Mouse (Mus musculus): ENCODE results near the gene Ccdc141. TPM values are rescaled to one million over a fixed set of nuclear protein-coding genes. Genes with fewer than 3 reads are reported as not detected.

Ccdc141 gene
- polyA plus RNA-seq, 1 experiment from 2014 or later = 31.9 TPM

- 65% methylated on average over 5 of the region's 5 CpGs for WGBS
- H3K27ac ChIP-seq (ENCODE audit: low read length) = no peak overlapping the region
- no peak overlapping the region for H3K4me2 ChIP-seq (replicated peaks; ENCODE audit: low read depth, low read length)
- no peaks in the 10 kb centered on the region for H3K4me1 ChIP-seq (ENCODE audit: insufficient read depth, low read depth, low read length)
- H3K27me3 ChIP-seq (replicated peaks; ENCODE audit: insufficient read depth, low read length) = no peaks in the 10 kb centered on the region
- no peak for TF ChIP-seq EP300 (IDR thresholded peaks at IDR 0.05)
- ATAC-seq (no peak), DNase-seq (ENCODE audit: low spot score) (no peak)
- no peak overlapping the region for H3K4me3 ChIP-seq (ENCODE audit: low read depth, low read length)
- H3K36me3 ChIP-seq (ENCODE audit: insufficient read depth, low read length) = no peaks in the 10 kb centered on the region
- H3K9me3 ChIP-seq (ENCODE audit: low read length) = no peaks in the 10 kb centered on the region
- no peak overlapping the region for H3K9ac ChIP-seq (replicated peaks; ENCODE audit: low read depth)
These were observed 199.4 kb downstream of the Ccdc141 start for GRCm38 (mm10) chr2:76971069-76971468.

- Histone ChIP-seq H3K27ac (ENCODE audit: low read length) (no peak overlapping the region), H3K4me1 (ENCODE audit: insufficient read depth, low read depth, low read length) (no peaks in the 10 kb centered on the region), H3K4me3 (ENCODE audit: low read depth, low read length) (no peak overlapping the region), H3K4me2 (replicated peaks; ENCODE audit: low read depth, low read length) (no peak overlapping the region), H3K9ac (replicated peaks; ENCODE audit: low read depth) (no peak overlapping the region), H3K36me3 (ENCODE audit: insufficient read depth, low read length) (no peaks in the 10 kb centered on the region), H3K27me3 (replicated peaks; ENCODE audit: insufficient read depth, low read length) (no peaks in the 10 kb centered on the region), H3K9me3 (ENCODE audit: low read length) (no peaks in the 10 kb centered on the region)
- DNase-seq (ENCODE audit: low spot score) = peak; percentile 57
- WGBS = 14% methylated on average over 4 of the region's 4 CpGs
- no peak for TF ChIP-seq EP300 (IDR thresholded peaks at IDR 0.05)
- peak; percentile 58 for TF ChIP-seq CTCF (IDR thresholded peaks at IDR 0.05)
- ATAC-seq = no peak
These were observed 199.8 kb downstream of the Ccdc141 start for GRCm38 (mm10) chr2:76970669-76971068.

- Histone ChIP-seq H3K27me3 (replicated peaks; ENCODE audit: insufficient read depth, low read length) (no peaks in the 10 kb centered on the region), H3K9me3 (ENCODE audit: low read length) (no peaks in the 10 kb centered on the region), H3K4me1 (ENCODE audit: insufficient read depth, low read depth, low read length) (no peaks in the 10 kb centered on the region), H3K9ac (replicated peaks; ENCODE audit: low read depth) (no peak overlapping the region), H3K36me3 (ENCODE audit: insufficient read depth, low read length) (no peaks in the 10 kb centered on the region), H3K4me3 (ENCODE audit: low read depth, low read length) (no peak overlapping the region), H3K27ac (ENCODE audit: low read length) (no peak overlapping the region), H3K4me2 (replicated peaks; ENCODE audit: low read depth, low read length) (no peak overlapping the region)
- TF ChIP-seq CTCF (IDR thresholded peaks at IDR 0.05) (no peak), EP300 (IDR thresholded peaks at IDR 0.05) (no peak)
- WGBS = 44% methylated on average over 6 of the region's 6 CpGs
- ATAC-seq (no peak), DNase-seq (ENCODE audit: low spot score) (no peak)
These were observed 200.2 kb downstream of the Ccdc141 start for GRCm38 (mm10) chr2:76970204-76970603.

DNA sequence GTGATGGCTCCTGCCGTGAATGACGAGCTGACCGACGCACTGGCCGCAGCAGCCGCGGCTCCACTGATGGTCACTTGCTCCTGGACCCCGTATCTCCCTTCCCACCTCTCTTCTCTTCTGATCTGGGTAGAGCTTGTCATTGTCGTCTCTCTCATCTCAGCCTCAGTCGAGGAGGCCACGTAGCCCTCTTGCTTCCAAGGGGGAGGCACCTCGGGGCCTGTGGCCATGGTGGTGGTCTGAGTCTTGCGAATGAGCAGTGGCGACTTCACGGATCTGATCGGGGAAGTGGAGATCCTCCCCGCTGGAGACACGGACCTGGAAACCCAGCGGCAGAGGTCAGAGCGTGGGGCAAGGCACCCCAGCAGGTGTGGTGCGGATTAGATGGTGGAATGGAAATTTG is 200.8 kb downstream of the Ccdc141 start:
- Histone ChIP-seq H3K9me3 (ENCODE audit: low read length) (no peaks in the 10 kb centered on the region), H3K36me3 (ENCODE audit: insufficient read depth, low read length) (no peaks in the 10 kb centered on the region), H3K9ac (replicated peaks; ENCODE audit: low read depth) (no peak overlapping the region), H3K27ac (ENCODE audit: low read length) (no peak overlapping the region), H3K4me2 (replicated peaks; ENCODE audit: low read depth, low read length) (no peak overlapping the region), H3K27me3 (replicated peaks; ENCODE audit: insufficient read depth, low read length) (no peaks in the 10 kb centered on the region), H3K4me1 (ENCODE audit: insufficient read depth, low read depth, low read length) (no peaks in the 10 kb centered on the region), H3K4me3 (ENCODE audit: low read depth, low read length) (no peak overlapping the region)
- ATAC-seq (no peak), DNase-seq (ENCODE audit: low spot score) (no peak)
- TF ChIP-seq CTCF (IDR thresholded peaks at IDR 0.05) = no peak
- no peak for TF ChIP-seq EP300 (IDR thresholded peaks at IDR 0.05)
- WGBS = 74% methylated on average over 21 of the region's 21 CpGs

GRCm38 (mm10) chr2:76968919-76969318 is 201.5 kb downstream of the Ccdc141 start:
- no peak overlapping the region for H3K4me2 ChIP-seq (replicated peaks; ENCODE audit: low read depth, low read length)
- H3K27me3 ChIP-seq (replicated peaks; ENCODE audit: insufficient read depth, low read length) = no peaks in the 10 kb centered on the region
- no peak overlapping the region for H3K4me3 ChIP-seq (ENCODE audit: low read depth, low read length)
- peak; percentile 87 for TF ChIP-seq CTCF (IDR thresholded peaks at IDR 0.05)
- TF ChIP-seq EP300 (IDR thresholded peaks at IDR 0.05) = no peak
- H3K27ac ChIP-seq (ENCODE audit: low read length) = no peak overlapping the region
- ATAC-seq = peak; percentile 76
- H3K9ac ChIP-seq (replicated peaks; ENCODE audit: low read depth) = no peak overlapping the region
- H3K9me3 ChIP-seq (ENCODE audit: low read length) = no peaks in the 10 kb centered on the region
- no peaks in the 10 kb centered on the region for H3K36me3 ChIP-seq (ENCODE audit: insufficient read depth, low read length)
- 17% methylated on average over 8 of the region's 8 CpGs for WGBS
- no peaks in the 10 kb centered on the region for H3K4me1 ChIP-seq (ENCODE audit: insufficient read depth, low read depth, low read length)
- peak; percentile 79 for DNase-seq (ENCODE audit: low spot score)

- TF ChIP-seq EP300 (IDR thresholded peaks at IDR 0.05) (no peak), CTCF (IDR thresholded peaks at IDR 0.05) (no peak)
- ATAC-seq (no peak), DNase-seq (ENCODE audit: low spot score) (no peak)
- H3K36me3 ChIP-seq (ENCODE audit: insufficient read depth, low read length) = no peaks in the 10 kb centered on the region
- no peak overlapping the region for H3K27ac ChIP-seq (ENCODE audit: low read length)
- no peaks in the 10 kb centered on the region for H3K27me3 ChIP-seq (replicated peaks; ENCODE audit: insufficient read depth, low read length)
- H3K4me1 ChIP-seq (ENCODE audit: insufficient read depth, low read depth, low read length) = no peaks in the 10 kb centered on the region
- no peaks in the 10 kb centered on the region for H3K9me3 ChIP-seq (ENCODE audit: low read length)
- WGBS = 73% methylated on average over 6 of the region's 6 CpGs
- H3K4me2 ChIP-seq (replicated peaks; ENCODE audit: low read depth, low read length) = no peak overlapping the region
- H3K9ac ChIP-seq (replicated peaks; ENCODE audit: low read depth) = no peak overlapping the region
- no peak overlapping the region for H3K4me3 ChIP-seq (ENCODE audit: low read depth, low read length)
These were observed 203.9 kb downstream of the Ccdc141 start for GRCm38 (mm10) chr2:76966582-76966981.

- no peaks in the 10 kb centered on the region for H3K27me3 ChIP-seq (replicated peaks; ENCODE audit: insufficient read depth, low read length)
- H3K4me2 ChIP-seq (replicated peaks; ENCODE audit: low read depth, low read length) = no peak overlapping the region
- WGBS = 72% methylated on average over 2 of the region's 2 CpGs
- H3K9me3 ChIP-seq (ENCODE audit: low read length) = no peaks in the 10 kb centered on the region
- no peak overlapping the region for H3K9ac ChIP-seq (replicated peaks; ENCODE audit: low read depth)
- no peak overlapping the region for H3K27ac ChIP-seq (ENCODE audit: low read length)
- H3K4me3 ChIP-seq (ENCODE audit: low read depth, low read length) = no peak overlapping the region
- H3K4me1 ChIP-seq (ENCODE audit: insufficient read depth, low read depth, low read length) = no peaks in the 10 kb centered on the region
- no peaks in the 10 kb centered on the region for H3K36me3 ChIP-seq (ENCODE audit: insufficient read depth, low read length)
- ATAC-seq = no peak
- TF ChIP-seq EP300 (IDR thresholded peaks at IDR 0.05) = no peak
- no peak for TF ChIP-seq CTCF (IDR thresholded peaks at IDR 0.05)
- no peak for DNase-seq (ENCODE audit: low spot score)
These were observed 204.4 kb downstream of the Ccdc141 start for GRCm38 (mm10) chr2:76966013-76966412.
